Mouse (Mus musculus) B cell, adult 2 months (primary cell): Measurements from ENCODE around the gene Hoxd3.

Source experiments
- DNase-seq, 2 experiments: peaks; one replicate each; pipeline ENCODE4 v3.0.0; 2022

Hoxd3 gene

DNA sequence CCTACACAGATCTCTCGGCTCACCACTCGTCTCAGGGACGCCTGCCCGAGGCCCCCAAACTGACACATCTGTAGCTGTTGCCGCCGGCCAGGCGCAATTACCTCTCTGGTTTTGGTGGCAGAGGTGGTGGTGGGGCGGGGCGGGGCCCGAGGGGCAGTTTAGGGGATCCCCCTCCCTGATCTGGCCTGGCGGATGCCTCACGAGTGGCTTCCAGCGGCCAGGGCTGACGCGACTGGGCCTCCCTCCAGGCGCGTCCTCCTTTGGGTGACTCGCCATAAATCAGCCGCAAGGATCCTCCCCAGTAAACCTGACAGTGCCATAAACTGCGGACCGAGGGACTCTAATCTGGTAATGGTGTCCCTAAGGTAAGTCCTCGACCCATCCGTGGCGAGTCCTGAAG lies 35.3 kb downstream of the Hoxd3 start:
- DNase-seq = no peak

DNA sequence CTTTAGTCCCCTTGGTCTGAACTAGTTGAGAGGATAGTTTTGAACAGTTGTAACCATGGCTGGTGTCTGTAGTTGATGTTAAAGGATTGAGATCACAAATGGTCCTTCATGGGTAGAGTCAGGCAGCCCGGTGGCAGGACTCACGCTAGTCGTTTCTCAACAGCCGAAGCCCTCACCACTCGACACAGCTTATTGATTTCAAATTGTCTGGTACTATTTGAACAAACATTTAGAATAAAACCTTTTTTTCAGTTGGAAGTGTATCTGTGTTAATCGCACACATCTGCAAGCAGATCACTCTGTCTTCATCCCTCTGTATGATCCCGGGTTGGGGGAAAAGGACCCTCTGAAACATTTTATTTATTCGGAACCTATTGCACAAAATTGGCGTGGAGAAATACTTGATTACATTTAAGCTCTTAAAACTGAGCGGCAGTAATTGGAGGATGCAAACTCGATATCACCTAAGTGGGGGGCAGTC lies 36.0 kb downstream of the Hoxd3 start:
- no peak for DNase-seq

- no peak for DNase-seq
Observed at GRCm38 (mm10) chr2:74748436-74748995, 36.8 kb downstream of the Hoxd3 start.

GRCm38 (mm10) chr2:74749337-74750121 lies 37.8 kb downstream of the Hoxd3 start:
- DNase-seq = no peak

GRCm38 (mm10) chr2:74750731-74751250 lies 39.1 kb downstream of the Hoxd3 start:
- DNase-seq = no peak

- DNase-seq = no peak
Observed at GRCm38 (mm10) chr2:74751861-74752260, 40.1 kb downstream of the Hoxd3 start.

DNA sequence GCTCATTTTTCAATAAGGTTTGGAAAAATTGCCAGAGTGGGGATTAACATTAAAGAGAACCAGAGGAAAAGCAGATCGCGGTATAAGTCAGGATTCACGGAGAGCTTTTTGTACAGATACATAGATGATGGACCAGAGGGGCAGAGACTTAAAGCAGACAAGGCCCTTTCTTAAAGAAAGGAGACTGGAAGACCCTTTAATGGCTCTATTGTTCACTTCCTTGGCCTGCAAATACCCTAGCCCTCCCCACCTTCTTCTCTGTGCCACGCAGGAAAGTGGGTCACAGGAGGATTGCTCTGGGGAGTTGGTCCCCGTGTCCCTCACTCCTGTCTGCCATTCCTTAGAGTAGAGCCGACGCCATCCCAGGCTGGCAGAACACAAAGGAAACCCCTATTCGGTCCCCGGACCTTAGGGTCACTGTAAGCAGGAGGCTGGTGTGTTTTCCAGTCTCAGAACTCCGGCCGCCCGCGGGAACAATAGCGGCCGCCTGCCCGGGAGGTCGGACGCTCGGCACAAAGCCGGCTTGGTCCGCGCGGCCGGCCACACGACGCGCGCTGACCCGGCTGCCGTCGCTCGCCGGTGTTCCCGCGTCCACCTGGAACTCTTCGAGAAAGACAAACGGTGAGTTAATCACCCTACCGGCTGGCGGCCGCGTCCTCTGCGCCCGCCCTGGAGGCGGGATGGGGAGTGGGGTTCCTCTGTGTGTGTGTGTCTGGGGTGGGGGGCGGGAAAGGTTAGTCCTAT lies 40.9 kb downstream of the Hoxd3 start:
- no peak for DNase-seq

DNA sequence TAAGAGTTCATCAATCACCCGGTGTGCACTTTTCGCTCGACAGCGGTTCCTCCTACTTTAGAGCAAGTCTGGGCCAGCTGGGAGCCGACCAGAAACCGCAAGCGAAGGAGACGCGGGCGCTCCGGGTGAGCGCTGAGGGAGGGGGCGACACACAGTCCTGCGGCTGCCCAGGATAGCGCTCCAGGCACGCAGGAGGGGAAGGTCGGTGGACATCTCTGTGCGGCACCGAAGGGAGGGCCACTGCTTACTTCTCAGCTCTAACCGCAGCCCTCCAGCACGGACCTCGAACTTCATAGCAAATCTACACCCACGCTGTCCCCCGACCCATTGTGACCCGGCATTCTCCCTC lies 41.4 kb downstream of the Hoxd3 start:
- DNase-seq = no peak

GRCm38 (mm10) chr2:74753711-74754110 lies 42.0 kb downstream of the Hoxd3 start:
- DNase-seq = no peak

DNA sequence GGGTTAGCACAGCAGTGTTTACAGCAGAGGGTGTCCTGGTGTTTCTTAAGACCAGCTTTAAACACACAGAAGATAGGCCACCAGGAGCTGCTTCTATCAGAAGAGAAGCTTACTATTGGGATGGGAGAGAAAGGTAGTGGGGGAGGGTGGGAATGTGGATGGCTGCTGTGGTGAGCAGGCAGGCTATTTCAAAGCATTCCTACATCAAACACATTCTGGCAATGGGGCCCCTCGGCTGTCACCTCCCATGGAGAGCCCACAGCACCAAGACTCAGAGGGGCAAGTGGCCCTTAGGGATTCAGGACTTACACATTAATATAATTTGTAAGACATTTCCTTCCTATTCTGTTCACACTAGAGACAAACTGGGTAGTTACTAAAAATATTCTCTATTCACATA lies 48.4 kb downstream of the Hoxd3 start:
- DNase-seq = no peak

DNA sequence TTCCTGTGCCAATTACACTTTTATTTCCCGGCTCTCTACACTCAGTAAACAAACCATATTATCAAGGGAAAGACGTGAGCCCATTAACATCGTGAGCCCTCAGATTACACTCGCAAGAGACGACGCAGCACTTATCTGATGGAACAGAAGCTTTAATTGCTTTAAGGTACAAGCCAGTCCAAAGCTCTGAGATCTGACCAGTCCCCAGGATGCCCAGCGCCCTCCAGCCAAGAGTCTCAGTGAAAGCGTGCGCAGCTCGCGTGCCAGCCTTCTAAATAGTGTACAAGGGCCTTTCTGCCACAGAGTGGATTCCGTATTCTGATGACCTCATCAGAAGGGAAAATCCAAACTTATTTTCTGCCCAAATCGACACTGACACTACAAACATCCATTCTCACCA lies 50.2 kb downstream of the Hoxd3 start:
- DNase-seq = no peak

GRCm38 (mm10) chr2:74762522-74763244 lies 51.0 kb downstream of the Hoxd3 start, which contains the start of gene Hoxd1:
TSS of gene Hoxd1 (plus strand) at chr2:74762980.
- DNase-seq = no peak

DNA sequence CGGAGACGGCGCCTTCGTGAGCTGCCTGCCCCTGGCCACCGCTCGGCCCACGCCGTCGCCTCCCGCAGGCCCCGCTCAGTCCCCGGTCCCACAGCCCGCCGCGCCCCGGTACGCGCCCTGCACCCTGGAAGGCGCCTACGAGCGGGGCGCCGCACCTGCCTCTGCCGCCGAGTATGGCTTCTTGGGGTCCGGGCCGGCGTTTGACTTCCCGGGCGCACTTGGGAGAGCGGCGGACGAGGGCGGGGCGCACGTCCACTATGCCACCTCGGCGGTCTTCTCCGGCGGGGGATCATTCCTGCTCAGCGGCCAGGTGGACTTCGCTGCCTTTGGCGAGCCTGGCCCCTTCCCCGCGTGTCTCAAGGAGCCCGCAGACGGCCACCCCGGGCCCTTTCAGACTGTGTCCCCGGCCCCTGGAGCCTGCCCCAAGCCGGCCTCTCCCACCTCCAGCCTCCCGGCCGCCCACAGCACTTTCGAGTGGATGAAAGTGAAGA lies 51.6 kb downstream of the Hoxd3 start:
- no peak for DNase-seq

DNA sequence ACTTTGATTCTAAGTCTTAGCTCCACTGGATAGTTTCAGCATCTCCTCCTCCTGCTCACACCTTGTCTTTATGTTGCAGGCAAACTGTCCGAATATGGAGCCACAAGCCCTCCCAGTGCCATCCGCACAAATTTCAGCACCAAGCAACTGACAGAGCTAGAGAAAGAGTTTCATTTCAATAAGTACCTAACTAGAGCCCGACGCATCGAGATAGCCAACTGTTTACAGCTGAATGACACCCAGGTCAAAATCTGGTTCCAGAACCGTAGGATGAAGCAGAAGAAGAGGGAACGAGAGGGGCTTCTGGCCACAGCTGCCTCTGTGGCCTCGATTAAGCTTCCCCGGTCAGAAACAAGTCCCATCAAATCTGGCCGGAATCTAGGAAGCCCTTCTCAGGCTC lies 52.2 kb downstream of the Hoxd3 start:
- no peak for DNase-seq

DNA sequence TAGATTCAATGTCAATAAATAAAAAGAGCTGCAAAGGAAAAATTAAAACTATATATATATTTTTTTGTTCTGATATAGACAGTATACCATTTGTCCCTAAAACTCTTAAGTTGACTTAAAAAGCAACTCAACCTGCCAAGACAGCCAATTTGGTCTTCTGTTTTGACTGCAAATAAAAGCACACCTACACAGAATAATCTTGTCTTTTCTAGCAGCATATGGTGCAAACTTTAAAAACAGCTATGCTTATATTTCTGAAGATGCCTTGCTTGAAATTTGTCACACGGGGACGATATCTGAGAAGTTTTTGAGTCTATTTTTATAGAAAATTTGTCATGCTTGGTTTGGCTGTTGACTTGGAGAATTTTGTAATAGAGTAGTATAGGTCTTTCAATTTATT lies 62.6 kb downstream of the Hoxd3 start:
- DNase-seq = no peak

GRCm38 (mm10) chr2:74777536-74778275 lies 66.0 kb downstream of the Hoxd3 start:
- DNase-seq = no peak

- DNase-seq = no peak
Observed at GRCm38 (mm10) chr2:74781386-74781785, 69.7 kb downstream of the Hoxd3 start.

- DNase-seq = no peak
Observed at GRCm38 (mm10) chr2:74795531-74795930, 83.8 kb downstream of the Hoxd3 start.
